Mouse (Mus musculus): ENCODE data around the gene Cacna1d. TPM values are rescaled to one million over a fixed set of nuclear protein-coding genes. Genes with fewer than 3 reads are reported as not detected.

The Cacna1d gene
- polyA plus RNA-seq, 1 experiment from 2014 or later: 2.8 TPM

- no peak overlapping the region for H3K4me3 ChIP-seq
- 89% methylated on average over 4 of the region's 4 CpGs for WGBS
These were observed 496.3 kb downstream of the Cacna1d start for GRCm38 (mm10) chr14:29994976-29995375.

More at GRCm38 (mm10) chr14:29994976-29995375, 496.3 kb downstream of the Cacna1d start:
- H3K4me1 ChIP-seq: no peaks in the 10 kb centered on the region
- no peaks in the 10 kb centered on the region for H3K9me3 ChIP-seq
- no peak overlapping the region for H3K27ac ChIP-seq (replicated peaks)
- H3K9ac ChIP-seq (replicated peaks): no peak overlapping the region
- H3K27me3 ChIP-seq: no peaks in the 10 kb centered on the region
- peaks cover 85% of the 10 kb centered on the region for H3K36me3 ChIP-seq
- no peak for ATAC-seq (ENCODE audit: low FRiP score, low read depth)
- H3K4me2 ChIP-seq (replicated peaks): no peak overlapping the region

Other genes with a start within 250 kb of the Cacna1d start
- gene Dcp1a, start 11.9 kb downstream of the Cacna1d start, polyA plus RNA-seq (2016; fragmentation: Nextera tagmentation; extraction: Ambion mirVana): 29.3 and 31.9 TPM in 2 replicates
- 221 and 240 TPM in 2 replicates for gene Tkt, start 56.9 kb upstream of the Cacna1d start, polyA plus RNA-seq (2016; fragmentation: Nextera tagmentation; extraction: Ambion mirVana)
- 25.3 and 26.9 TPM in 2 replicates for gene Prkcd, start 134.8 kb upstream of the Cacna1d start, polyA plus RNA-seq (2016; fragmentation: Nextera tagmentation; extraction: Ambion mirVana)
- gene Rft1, start 162.9 kb upstream of the Cacna1d start, polyA plus RNA-seq (2016; fragmentation: Nextera tagmentation; extraction: Ambion mirVana): 11.4 and 12.8 TPM in 2 replicates
- 21.5 and 24.0 TPM in 2 replicates for gene Sfmbt1, start 223.4 kb upstream of the Cacna1d start, polyA plus RNA-seq (2016; fragmentation: Nextera tagmentation; extraction: Ambion mirVana)